Mouse (Mus musculus) liver, embryonic 15.5 days (tissue): ENCODE measurements around the gene Allc. TPM values are rescaled to one million over a fixed set of nuclear protein-coding genes. Genes with fewer than 3 reads are reported as not detected.

Experiments used
- ATAC-seq: fragments of 200-750 bp; cut with Nextera tagmentation; 2 replicates; pipeline ENCODE4 v1.8.0; 2017; ENCODE audit warnings: moderate number of reproducible peaks, mild to moderate bottlenecking, moderate library complexity; ENCODE audit not compliant: insufficient read depth
- H3K27ac ChIP-seq: fragments of 300-500 bp; sonication (generic); replicated peaks from 2 replicates; pipeline ENCODE4 v1.5.1; 2015; ENCODE audit warnings: mild to moderate bottlenecking, inconsistent platforms
- H3K27me3 ChIP-seq: fragments of 300-500 bp; sonication (generic); 2 replicates; pipeline ENCODE4 v1.6.1; 2015; ENCODE audit warnings: mild to moderate bottlenecking, inconsistent platforms
- H3K36me3 ChIP-seq: fragments of 300-500 bp; sonication (generic); replicated peaks from 2 replicates; pipeline ENCODE4 v1.6.1; 2015; ENCODE audit warnings: moderate library complexity, mild to moderate bottlenecking, inconsistent platforms
- H3K4me1 ChIP-seq: fragments of 300-500 bp; sonication (generic); replicated peaks from 2 replicates; pipeline ENCODE4 v1.6.1; 2015; ENCODE audit warnings: inconsistent platforms
- H3K4me2 ChIP-seq: fragments of 300-500 bp; sonication (generic); 2 replicates; pipeline ENCODE4 v1.6.1; 2015; ENCODE audit warnings: moderate library complexity, mild to moderate bottlenecking, inconsistent platforms
- H3K4me3 ChIP-seq: fragments of 300-500 bp; sonication (generic); replicated peaks from 2 replicates; pipeline ENCODE4 v1.5.1; 2015; ENCODE audit warnings: mild to moderate bottlenecking, inconsistent platforms
- H3K9ac ChIP-seq: fragments of 300-500 bp; sonication (generic); 2 replicates; pipeline ENCODE4 v1.6.1; 2015; ENCODE audit warnings: moderate library complexity, mild to moderate bottlenecking, inconsistent platforms
- H3K9me3 ChIP-seq: fragments of 300-500 bp; sonication (generic); replicated peaks from 2 replicates; pipeline ENCODE4 v1.6.1; 2016; ENCODE audit warnings: inconsistent platforms
- WGBS: fragments of 180-500 bp; shearing (Covaris S2); methylation state at CpG from one replicate; pipeline ENCODE4 v1.1.7; 2015; ENCODE audit warnings: mixed read lengths; ENCODE audit not compliant: insufficient replicate concordance; 5-methylcytosine and 5-hydroxymethylcytosine counted together
- polyA plus RNA-seq: library from polyadenylated mRNA; unstranded; fragments of >200 nt; fragmentation: Nextera tagmentation; extraction: Ambion mirVana; gene quantifications from 2 replicates; pipeline ENCODE4 v1.2.1, GENCODE M21; 2015

The Allc gene
- polyA plus RNA-seq, result not detected in 2 replicates

DNA sequence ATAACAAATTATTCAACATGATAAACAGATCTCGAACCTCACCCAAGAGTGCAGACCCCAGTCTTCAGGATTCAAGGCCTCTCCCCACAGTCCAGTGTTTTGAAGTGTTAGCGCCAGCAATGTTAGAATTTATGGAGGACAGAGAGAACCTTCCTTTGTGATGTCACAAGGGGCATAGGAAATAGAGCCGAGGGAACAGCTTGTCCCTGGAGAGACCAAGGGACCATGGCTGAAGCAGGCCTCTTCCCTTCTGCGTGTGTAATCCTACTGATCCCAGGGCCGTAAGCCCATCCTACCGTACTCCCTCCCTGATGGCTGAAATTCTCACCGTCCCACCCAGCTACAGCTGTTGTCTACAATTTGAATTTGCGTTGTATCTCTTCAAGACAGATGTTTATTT is at the start of gene Allc:
Gene Allc, minus strand, starts transcription at position 101 of the 400 bp plus-strand sequence.
- no peak within 1 kb of the TSS for H3K27ac ChIP-seq
- no peak for ATAC-seq
- no peaks in the 10 kb centered on the region for H3K36me3 ChIP-seq
- H3K4me3 ChIP-seq, result no peak within 1 kb of the TSS
- H3K9ac ChIP-seq, result no peak within 1 kb of the TSS
- H3K27me3 ChIP-seq, result no peaks in the 10 kb centered on the region
- no peak within 1 kb of the TSS for H3K4me2 ChIP-seq
- H3K9me3 ChIP-seq, result no peaks in the 10 kb centered on the region
- H3K4me1 ChIP-seq, result no peaks in the 10 kb centered on the region
- 62% methylated on average over 8 of the region's 8 CpGs for WGBS

DNA sequence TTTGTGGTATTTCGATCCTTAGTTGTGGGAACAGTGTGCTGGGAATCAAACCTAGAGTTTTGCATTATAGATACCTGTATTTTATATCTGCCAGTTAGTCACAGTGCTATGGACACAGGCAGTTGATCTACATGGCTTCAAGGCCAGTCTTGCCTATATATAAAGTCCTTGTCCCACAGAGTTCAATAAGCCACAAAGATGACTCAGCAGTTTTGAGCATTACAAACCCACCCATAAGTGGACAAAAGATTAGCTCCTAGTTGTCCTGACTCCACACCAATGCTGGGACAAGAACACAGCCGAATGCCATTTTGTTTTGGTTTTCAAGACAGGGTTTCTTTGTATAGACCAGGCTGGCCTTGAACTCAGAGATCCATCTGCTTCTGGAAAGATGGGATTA is 46.1 kb upstream of the Allc start:
- Histone ChIP-seq H3K27me3 (no peaks in the 10 kb centered on the region), H3K9me3 (no peaks in the 10 kb centered on the region), H3K4me3 (no peak overlapping the region), H3K4me2 (no peak overlapping the region), H3K9ac (no peak overlapping the region), H3K4me1 (peaks cover 23% of the 10 kb centered on the region), H3K36me3 (peaks cover 54% of the 10 kb centered on the region), H3K27ac (no peak overlapping the region)
- WGBS, result 70% methylated on average over 2 of the region's 2 CpGs
- no peak for ATAC-seq

DNA sequence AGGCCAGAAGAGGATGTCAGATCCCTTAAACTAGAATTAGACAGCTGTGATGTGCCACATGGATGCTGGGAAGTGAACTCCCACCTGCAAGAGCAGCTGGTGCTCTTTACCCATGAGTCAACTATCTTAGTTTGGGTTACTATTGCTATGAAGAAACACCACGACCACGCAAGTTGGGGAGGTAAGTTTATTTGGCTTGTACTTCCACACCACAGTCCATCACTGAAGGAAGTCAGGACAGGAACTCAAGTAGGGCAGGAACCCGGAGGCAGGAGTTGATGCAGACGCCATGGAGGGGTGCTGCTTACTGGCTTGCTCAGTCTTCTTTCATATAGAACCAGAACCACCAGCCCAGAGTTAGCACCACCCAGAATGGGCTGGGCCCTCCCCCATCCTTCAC is 44.8 kb upstream of the Allc start:
- Histone ChIP-seq H3K4me3 (no peak overlapping the region), H3K27ac (no peak overlapping the region), H3K9ac (no peak overlapping the region), H3K4me2 (no peak overlapping the region), H3K27me3 (no peaks in the 10 kb centered on the region), H3K36me3 (peaks cover 40% of the 10 kb centered on the region), H3K4me1 (peaks cover 19% of the 10 kb centered on the region), H3K9me3 (no peaks in the 10 kb centered on the region)
- 31% methylated on average over 4 of the region's 4 CpGs for WGBS
- ATAC-seq, result no peak

DNA sequence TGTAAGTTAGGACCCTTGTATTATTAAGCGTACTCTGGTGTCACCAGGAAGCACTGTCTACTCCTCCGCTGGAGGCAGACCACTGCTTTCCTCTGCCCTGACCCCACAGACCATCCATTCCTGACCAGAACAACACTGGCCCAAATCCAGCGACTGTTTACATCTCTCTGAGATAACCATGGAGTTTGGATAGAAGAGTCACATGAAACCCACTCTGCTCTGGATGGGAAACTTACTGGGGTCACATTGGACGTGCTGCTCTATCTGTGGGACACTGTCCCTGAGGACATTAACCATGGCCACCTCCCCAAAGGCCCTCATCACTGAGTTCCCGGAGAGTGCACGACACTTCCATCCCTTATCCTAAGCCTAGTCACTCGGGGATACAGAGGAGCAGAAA is 43.1 kb upstream of the Allc start:
- WGBS, result 69% methylated on average over 7 of the region's 7 CpGs
- Histone ChIP-seq H3K4me1 (peaks cover 21% of the 10 kb centered on the region), H3K36me3 (peaks cover 23% of the 10 kb centered on the region), H3K9me3 (no peaks in the 10 kb centered on the region), H3K9ac (no peak overlapping the region), H3K4me2 (no peak overlapping the region), H3K27me3 (no peaks in the 10 kb centered on the region), H3K27ac (no peak overlapping the region), H3K4me3 (no peak overlapping the region)
- ATAC-seq, result no peak

DNA sequence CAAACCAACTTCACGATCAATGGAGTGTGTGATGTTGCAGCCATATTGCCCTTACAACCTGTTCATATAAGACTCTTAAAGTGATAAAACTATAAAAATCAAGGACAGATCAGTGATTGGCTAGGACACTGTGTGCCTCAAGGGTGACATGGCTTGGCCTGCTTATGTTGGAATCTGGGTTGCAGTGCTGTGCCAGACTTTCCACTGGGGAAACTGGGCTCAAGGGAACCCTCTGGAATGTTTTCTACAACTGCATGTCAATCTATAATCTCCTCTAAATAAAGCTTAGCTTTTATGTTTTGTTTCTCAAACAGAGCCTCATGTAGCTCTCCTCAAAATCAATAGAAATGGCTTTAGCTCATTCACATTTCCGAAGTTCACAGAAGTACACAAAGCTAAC is 41.9 kb upstream of the Allc start:
- Histone ChIP-seq H3K4me3 (no peak overlapping the region), H3K27ac (no peak overlapping the region), H3K4me1 (peaks cover 18% of the 10 kb centered on the region), H3K9ac (no peak overlapping the region), H3K4me2 (no peak overlapping the region), H3K36me3 (peaks cover 12% of the 10 kb centered on the region), H3K9me3 (no peaks in the 10 kb centered on the region), H3K27me3 (no peaks in the 10 kb centered on the region)
- no peak for ATAC-seq
- 63% methylated on average over 2 of the region's 2 CpGs for WGBS

DNA sequence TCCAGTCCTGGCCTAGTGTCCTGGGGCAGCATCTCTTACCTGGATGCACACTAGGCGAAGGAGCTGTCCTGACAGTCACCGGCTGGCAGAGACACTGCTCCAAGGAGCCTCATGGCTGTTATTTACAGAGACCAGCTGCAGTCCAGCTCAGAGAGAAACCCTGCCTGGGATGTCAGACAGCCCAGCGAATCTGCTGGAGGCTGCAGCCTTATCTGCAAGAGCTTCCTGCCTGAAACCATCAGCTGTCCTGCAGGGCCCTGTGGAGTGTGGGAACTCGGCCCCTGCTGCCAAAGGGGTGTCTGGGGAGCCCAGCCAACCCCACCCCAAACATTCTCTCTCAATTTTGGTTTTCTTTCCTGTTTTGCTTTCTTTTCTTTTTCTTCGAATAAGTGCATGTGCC is 40.9 kb upstream of the Allc start, which contains the start of gene Colec11:
Gene Colec11, minus strand, starts transcription at position 183 of the 400 bp plus-strand sequence.
- Histone ChIP-seq H3K36me3 (peaks cover 1% of the 10 kb centered on the region; the same call in 1 of the 2 replicates), H3K27me3 (no peaks in the 10 kb centered on the region), H3K4me2 (no peak within 1 kb of the TSS; the same call in 1 of the 2 replicates), H3K4me3 (no peak within 1 kb of the TSS), H3K4me1 (peaks cover 16% of the 10 kb centered on the region), H3K9ac (no peak within 1 kb of the TSS), H3K9me3 (no peaks in the 10 kb centered on the region), H3K27ac (no peak within 1 kb of the TSS)
- 16% methylated on average over 5 of the region's 5 CpGs for WGBS
- peak; percentile 17; the same call in 1 of the 2 replicates for ATAC-seq

DNA sequence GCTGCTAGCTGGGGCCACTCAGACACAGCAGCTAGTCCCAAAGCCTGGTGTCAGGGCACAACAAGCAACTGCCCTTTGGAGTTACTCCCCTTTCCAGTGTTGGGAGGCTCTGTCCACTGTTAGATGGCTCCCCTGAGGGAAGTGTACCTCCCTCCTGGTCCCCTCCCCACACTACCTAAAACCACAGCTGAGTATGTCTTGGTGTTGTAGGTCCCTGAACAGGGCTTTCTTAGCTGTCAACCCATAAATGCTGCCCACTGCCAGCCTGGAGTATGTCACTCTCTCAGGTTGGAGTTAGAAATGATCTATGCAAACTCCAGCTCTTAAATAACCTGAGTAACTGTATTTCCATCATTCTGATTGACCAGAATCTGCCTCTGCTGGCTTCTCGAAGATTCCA is 40.3 kb upstream of the Allc start:
- no peaks in the 10 kb centered on the region for H3K9me3 ChIP-seq
- H3K4me3 ChIP-seq, result no peak overlapping the region
- ATAC-seq, result no peak
- no peak overlapping the region for H3K27ac ChIP-seq
- H3K4me1 ChIP-seq, result peaks cover 16% of the 10 kb centered on the region
- H3K27me3 ChIP-seq, result no peaks in the 10 kb centered on the region
- no peaks in the 10 kb centered on the region for H3K36me3 ChIP-seq
- 34% methylated on average over 1 of the region's 1 CpGs for WGBS
- no peak overlapping the region; the same call in 1 of the 2 replicates for H3K4me2 ChIP-seq
- no peak overlapping the region for H3K9ac ChIP-seq

DNA sequence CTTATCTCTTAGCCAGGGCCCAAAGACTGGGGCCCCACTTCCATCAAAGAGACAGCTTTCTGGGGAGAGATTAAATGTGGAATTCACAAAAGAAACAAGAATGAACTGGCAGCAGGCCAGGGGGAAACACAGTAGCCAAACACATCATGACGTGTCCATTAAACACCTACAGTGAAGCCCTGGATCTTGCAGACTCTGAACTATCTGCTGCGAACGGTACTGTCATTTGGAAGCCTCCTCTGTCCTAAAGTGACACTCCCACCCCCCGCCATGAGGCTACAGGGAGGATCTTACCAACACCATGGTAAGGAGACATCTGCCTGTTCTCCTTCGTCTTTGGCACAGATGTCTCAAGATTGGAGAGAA is 39.8 kb upstream of the Allc start:
- Histone ChIP-seq H3K4me3 (no peak overlapping the region), H3K27ac (no peak overlapping the region), H3K27me3 (no peaks in the 10 kb centered on the region), H3K9me3 (no peaks in the 10 kb centered on the region), H3K36me3 (no peaks in the 10 kb centered on the region), H3K9ac (no peak overlapping the region), H3K4me1 (peaks cover 16% of the 10 kb centered on the region), H3K4me2 (no peak overlapping the region; the same call in 1 of the 2 replicates)
- no peak for ATAC-seq
- 23% methylated on average over 5 of the region's 5 CpGs for WGBS

DNA sequence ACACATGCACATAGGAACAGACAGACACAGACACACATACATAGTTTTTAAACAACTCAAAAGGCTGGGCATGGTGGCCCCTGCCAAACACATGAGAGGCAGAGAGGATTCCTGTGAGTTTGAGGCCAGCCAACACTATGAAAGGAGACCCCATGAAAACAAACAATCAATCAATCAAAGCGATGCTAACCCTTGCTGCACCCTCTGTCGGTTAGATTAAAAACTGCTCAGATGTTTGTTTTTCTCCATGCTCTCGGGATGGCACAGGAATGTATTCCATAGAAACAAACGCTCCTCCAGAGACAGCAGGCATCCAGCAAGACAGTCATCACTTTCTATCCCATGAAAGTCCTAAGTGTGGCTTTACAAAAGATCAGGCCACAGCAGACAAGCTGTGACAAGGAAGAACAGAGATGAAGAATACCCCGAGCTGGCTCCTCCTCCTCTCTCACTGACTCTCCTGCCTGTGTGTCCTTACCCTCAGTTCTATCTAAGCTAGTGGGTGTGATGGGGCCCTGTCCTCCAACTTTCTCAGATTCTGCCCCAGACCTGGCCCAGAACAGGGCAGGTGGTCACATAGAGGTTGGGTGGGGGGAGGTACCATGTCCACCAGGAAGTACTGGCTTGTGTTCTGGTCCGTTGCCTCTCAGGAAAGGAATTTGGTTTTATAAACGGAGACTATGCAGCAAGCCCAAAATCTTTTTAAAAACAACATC is 39.3 kb upstream of the Allc start:
- H3K36me3 ChIP-seq, result no peaks in the 10 kb centered on the region
- no peaks in the 10 kb centered on the region for H3K27me3 ChIP-seq
- no peaks in the 10 kb centered on the region for H3K9me3 ChIP-seq
- H3K27ac ChIP-seq, result no peak overlapping the region
- H3K9ac ChIP-seq, result no peak overlapping the region
- WGBS, result 13% methylated on average over 7 of the region's 7 CpGs
- peaks cover 16% of the 10 kb centered on the region for H3K4me1 ChIP-seq
- ATAC-seq, result no peak
- peak overlapping the region; percentile 31 for H3K4me2 ChIP-seq
- no peak overlapping the region for H3K4me3 ChIP-seq

DNA sequence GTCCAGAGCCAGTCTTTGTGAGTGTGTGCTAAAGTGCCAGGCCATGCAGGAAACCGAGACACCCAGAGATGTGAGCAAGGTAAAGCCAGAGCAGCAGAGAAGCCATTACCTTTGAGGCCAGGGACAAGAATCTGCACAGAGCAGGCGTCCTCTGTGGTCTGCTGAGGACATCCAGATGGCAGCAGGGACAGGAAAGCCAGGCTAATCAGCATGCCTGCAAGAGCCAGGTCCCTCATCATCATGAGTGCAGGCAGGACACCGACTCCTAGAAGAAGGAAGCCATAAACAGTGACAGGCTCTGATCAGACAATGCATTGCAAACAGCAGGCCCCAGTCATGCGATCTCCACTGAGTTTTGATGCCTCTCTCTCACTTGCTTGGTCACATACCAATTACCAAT is 35.0 kb upstream of the Allc start:
- Histone ChIP-seq H3K9me3 (no peaks in the 10 kb centered on the region), H3K4me3 (no peak overlapping the region), H3K4me2 (no peak overlapping the region), H3K9ac (no peak overlapping the region), H3K27me3 (no peaks in the 10 kb centered on the region), H3K36me3 (no peaks in the 10 kb centered on the region), H3K4me1 (peaks cover 8% of the 10 kb centered on the region), H3K27ac (no peak overlapping the region)
- WGBS, result 19% methylated on average over 4 of the region's 4 CpGs
- ATAC-seq, result no peak

DNA sequence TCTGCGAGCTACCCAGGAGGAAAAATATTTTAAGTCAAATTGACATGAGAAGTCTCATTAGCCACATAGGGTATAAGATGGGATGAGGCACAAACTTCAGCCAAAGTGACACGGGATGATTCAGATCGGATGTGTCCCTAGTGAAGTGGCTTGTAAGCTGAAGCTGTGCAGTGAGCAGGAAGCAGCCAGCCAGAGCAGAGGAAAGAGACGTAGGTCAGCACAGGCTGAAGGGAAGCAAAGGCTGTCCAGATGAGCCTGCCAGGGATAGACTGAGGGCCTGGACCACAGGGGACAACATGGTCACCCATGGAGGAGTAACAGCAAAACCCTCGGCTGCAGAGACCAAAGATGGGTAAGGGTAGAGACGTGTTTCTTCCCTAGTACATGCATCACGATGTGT is 32.1 kb upstream of the Allc start:
- Histone ChIP-seq H3K4me2 (no peak overlapping the region), H3K27ac (no peak overlapping the region), H3K27me3 (no peaks in the 10 kb centered on the region), H3K9me3 (no peaks in the 10 kb centered on the region), H3K9ac (no peak overlapping the region), H3K4me1 (no peaks in the 10 kb centered on the region), H3K4me3 (no peak overlapping the region), H3K36me3 (no peaks in the 10 kb centered on the region)
- no peak for ATAC-seq
- WGBS, result 52% methylated on average over 7 of the region's 7 CpGs

DNA sequence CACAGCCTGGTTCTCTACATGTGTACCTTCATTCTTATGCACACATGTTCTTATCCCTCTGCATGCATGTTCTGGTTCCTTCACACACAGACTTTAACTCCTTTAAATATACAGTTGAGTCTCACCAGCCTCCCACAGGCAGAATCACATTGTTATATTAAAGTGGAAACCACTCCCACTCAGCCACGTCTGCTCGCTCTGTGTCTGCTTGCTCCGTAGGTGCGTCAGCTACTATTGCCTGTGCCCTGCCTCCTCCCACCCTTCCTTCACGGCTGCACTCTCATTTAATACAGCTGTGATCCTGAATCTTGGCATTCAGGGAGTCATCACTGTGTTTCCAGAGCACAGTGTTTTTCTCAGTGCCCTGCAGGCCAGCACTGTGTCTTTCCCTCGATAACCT is 30.1 kb upstream of the Allc start:
- Histone ChIP-seq H3K36me3 (no peaks in the 10 kb centered on the region), H3K9me3 (no peaks in the 10 kb centered on the region), H3K4me2 (no peak overlapping the region), H3K27me3 (no peaks in the 10 kb centered on the region), H3K9ac (no peak overlapping the region), H3K4me1 (no peaks in the 10 kb centered on the region), H3K4me3 (no peak overlapping the region), H3K27ac (no peak overlapping the region)
- WGBS, result 66% methylated on average over 6 of the region's 6 CpGs
- no peak for ATAC-seq
